Mouse (Mus musculus): ENCODE data around the gene Pom121l2. TPM values are rescaled to one million over a fixed set of nuclear protein-coding genes. Genes with fewer than 3 reads are reported as not detected.

Pom121l2 gene
- polyA plus RNA-seq (2014; fragmentation: Illumina TruSeq; extraction: RNeasy Lipid Tissue Mini Kit (QIAGEN cat#74804); ENCODE audit: low read depth, low replicate concordance): not detected

GRCm38 (mm10) chr13:21980981-21981802, at the start of gene Pom121l2:
Pom121l2 (plus strand) TSS chr13:21981194.

GRCm38 (mm10) chr13:21944926-21945740, 35.9 kb upstream of the Pom121l2 start, which contains the start of gene Zfp184:
Zfp184 (plus strand) TSS chr13:21945094.

DNA sequence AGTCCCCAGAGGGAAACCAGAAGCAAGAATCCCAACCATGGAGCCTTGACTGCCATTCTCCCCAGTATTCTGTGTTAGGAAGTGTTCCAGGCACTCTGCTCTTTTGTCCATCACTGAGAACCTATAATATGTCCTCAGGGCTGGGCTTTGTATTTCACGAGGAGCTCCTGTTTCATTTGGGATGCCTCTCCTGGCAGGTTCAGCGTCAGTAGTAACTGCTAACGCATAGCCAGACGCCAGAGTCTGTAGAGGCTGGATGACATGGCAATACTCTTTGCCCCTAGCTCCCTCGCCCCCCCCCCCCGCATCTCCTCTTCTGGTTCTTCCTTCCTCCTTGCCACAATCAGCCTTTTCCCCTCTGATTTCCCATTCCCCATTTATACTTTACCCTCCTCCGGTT, 28.6 kb downstream of the Pom121l2 start, which contains the start of gene Prss16:
Gene Prss16 (minus strand): TSS at position 101 of the 400 bp plus-strand sequence.

DNA sequence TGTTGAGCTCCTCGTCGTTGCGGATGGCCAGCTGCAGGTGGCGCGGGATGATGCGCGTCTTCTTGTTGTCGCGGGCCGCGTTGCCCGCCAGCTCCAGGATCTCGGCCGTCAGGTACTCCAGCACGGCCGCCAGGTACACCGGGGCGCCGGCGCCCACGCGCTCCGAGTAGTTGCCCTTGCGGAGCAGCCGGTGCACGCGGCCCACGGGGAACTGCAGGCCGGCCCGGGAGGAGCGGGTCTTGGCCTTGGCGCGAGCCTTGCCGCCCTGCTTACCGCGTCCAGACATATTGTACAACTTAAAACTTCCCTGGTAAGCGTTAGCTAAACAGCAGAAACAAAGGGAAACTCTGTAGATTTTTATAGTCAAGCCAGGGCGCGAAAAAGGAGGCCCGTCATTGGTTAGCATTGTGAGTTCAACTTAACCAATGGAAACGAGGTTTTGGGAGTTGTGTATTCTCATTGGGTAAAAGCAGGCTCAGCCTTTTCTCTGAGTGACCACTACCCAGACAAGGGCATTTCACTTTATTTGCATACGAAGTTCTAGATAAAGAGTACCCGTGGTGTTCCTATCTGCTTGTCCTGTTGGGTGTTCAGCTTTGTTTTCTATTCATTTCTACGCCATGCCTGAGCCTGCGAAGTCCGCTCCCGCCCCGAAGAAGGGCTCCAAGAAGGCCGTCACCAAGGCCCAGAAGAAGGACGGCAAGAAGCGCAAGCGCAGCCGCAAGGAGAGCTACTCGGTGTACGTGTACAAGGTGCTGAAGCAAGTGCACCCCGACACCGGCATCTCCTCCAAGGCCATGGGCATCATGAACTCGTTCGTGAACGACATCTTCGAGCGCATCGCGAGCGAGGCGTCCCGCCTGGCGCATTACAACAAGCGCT, 54.5 kb downstream of the Pom121l2 start, which contains the start of the genes Hist1h2ah and Hist1h2bk:
Gene Hist1h2ah (minus strand): TSS at position 302 of the 882 bp plus-strand sequence.
Gene Hist1h2bk (plus strand): TSS at position 604 of the 882 bp plus-strand sequence.

Other genes with a start within 250 kb of the Pom121l2 start
- 4.2 TPM for gene Hist1h4j, start 246.1 kb upstream of the Pom121l2 start, polyA plus RNA-seq (2014; fragmentation: Illumina TruSeq; extraction: RNeasy Lipid Tissue Mini Kit (QIAGEN cat#74804); ENCODE audit: low read depth, low replicate concordance)
- not detected for gene Hist1h4k, start 230.7 kb upstream of the Pom121l2 start, polyA plus RNA-seq (2014; fragmentation: Illumina TruSeq; extraction: RNeasy Lipid Tissue Mini Kit (QIAGEN cat#74804); ENCODE audit: low read depth, low replicate concordance)
- not detected for gene Hist1h2ak, start 227.4 kb upstream of the Pom121l2 start, polyA plus RNA-seq (2014; fragmentation: Illumina TruSeq; extraction: RNeasy Lipid Tissue Mini Kit (QIAGEN cat#74804); ENCODE audit: low read depth, low replicate concordance)
- gene Hist1h2bn, start 227.1 kb upstream of the Pom121l2 start, polyA plus RNA-seq (2014; fragmentation: Illumina TruSeq; extraction: RNeasy Lipid Tissue Mini Kit (QIAGEN cat#74804); ENCODE audit: low read depth, low replicate concordance): not detected
- gene Hist1h1b, start 200.6 kb upstream of the Pom121l2 start, polyA plus RNA-seq (2014; fragmentation: Illumina TruSeq; extraction: RNeasy Lipid Tissue Mini Kit (QIAGEN cat#74804); ENCODE audit: low read depth, low replicate concordance): not detected
- gene Hist1h3i, start 197.8 kb upstream of the Pom121l2 start, polyA plus RNA-seq (2014; fragmentation: Illumina TruSeq; extraction: RNeasy Lipid Tissue Mini Kit (QIAGEN cat#74804); ENCODE audit: low read depth, low replicate concordance): not detected
- gene Hist1h2an, start 194.0 kb upstream of the Pom121l2 start, polyA plus RNA-seq (2014; fragmentation: Illumina TruSeq; extraction: RNeasy Lipid Tissue Mini Kit (QIAGEN cat#74804); ENCODE audit: low read depth, low replicate concordance): not detected
- gene Hist1h2bp, start 193.7 kb upstream of the Pom121l2 start, polyA plus RNA-seq (2014; fragmentation: Illumina TruSeq; extraction: RNeasy Lipid Tissue Mini Kit (QIAGEN cat#74804); ENCODE audit: low read depth, low replicate concordance): not detected
- 1.1 TPM for gene Hist1h2bq, start 171.0 kb upstream of the Pom121l2 start, polyA plus RNA-seq (2014; fragmentation: Illumina TruSeq; extraction: RNeasy Lipid Tissue Mini Kit (QIAGEN cat#74804); ENCODE audit: low read depth, low replicate concordance)
- not detected for gene Hist1h2ao, start 170.7 kb upstream of the Pom121l2 start, polyA plus RNA-seq (2014; fragmentation: Illumina TruSeq; extraction: RNeasy Lipid Tissue Mini Kit (QIAGEN cat#74804); ENCODE audit: low read depth, low replicate concordance)
- not detected for gene Hist1h4m, start 169.4 kb upstream of the Pom121l2 start, polyA plus RNA-seq (2014; fragmentation: Illumina TruSeq; extraction: RNeasy Lipid Tissue Mini Kit (QIAGEN cat#74804); ENCODE audit: low read depth, low replicate concordance)
- gene Hist1h4n, start 149.0 kb upstream of the Pom121l2 start, polyA plus RNA-seq (2014; fragmentation: Illumina TruSeq; extraction: RNeasy Lipid Tissue Mini Kit (QIAGEN cat#74804); ENCODE audit: low read depth, low replicate concordance): not detected
- not detected for gene Hist1h2ap, start 147.7 kb upstream of the Pom121l2 start, polyA plus RNA-seq (2014; fragmentation: Illumina TruSeq; extraction: RNeasy Lipid Tissue Mini Kit (QIAGEN cat#74804); ENCODE audit: low read depth, low replicate concordance)
- 5.3 TPM for gene Hist1h2br, start 147.5 kb upstream of the Pom121l2 start, polyA plus RNA-seq (2014; fragmentation: Illumina TruSeq; extraction: RNeasy Lipid Tissue Mini Kit (QIAGEN cat#74804); ENCODE audit: low read depth, low replicate concordance)
- 1.9 TPM for gene Zfp184, start 36.1 kb upstream of the Pom121l2 start, polyA plus RNA-seq (2014; fragmentation: Illumina TruSeq; extraction: RNeasy Lipid Tissue Mini Kit (QIAGEN cat#74804); ENCODE audit: low read depth, low replicate concordance)
- gene Prss16, start 28.5 kb downstream of the Pom121l2 start, polyA plus RNA-seq (2014; fragmentation: Illumina TruSeq; extraction: RNeasy Lipid Tissue Mini Kit (QIAGEN cat#74804); ENCODE audit: low read depth, low replicate concordance): 1.4 TPM
- not detected for gene Hist1h2ah, start 54.4 kb downstream of the Pom121l2 start, polyA plus RNA-seq (2014; fragmentation: Illumina TruSeq; extraction: RNeasy Lipid Tissue Mini Kit (QIAGEN cat#74804); ENCODE audit: low read depth, low replicate concordance)
- gene Hist1h2bk, start 54.7 kb downstream of the Pom121l2 start, polyA plus RNA-seq (2014; fragmentation: Illumina TruSeq; extraction: RNeasy Lipid Tissue Mini Kit (QIAGEN cat#74804); ENCODE audit: low read depth, low replicate concordance): not detected
- gene Hist1h4i, start 60.2 kb downstream of the Pom121l2 start, polyA plus RNA-seq (2014; fragmentation: Illumina TruSeq; extraction: RNeasy Lipid Tissue Mini Kit (QIAGEN cat#74804); ENCODE audit: low read depth, low replicate concordance): 6.7 TPM
- gene Hist1h2ag, start 61.8 kb downstream of the Pom121l2 start, polyA plus RNA-seq (2014; fragmentation: Illumina TruSeq; extraction: RNeasy Lipid Tissue Mini Kit (QIAGEN cat#74804); ENCODE audit: low read depth, low replicate concordance): not detected
- gene Hist1h2bj, start 62.0 kb downstream of the Pom121l2 start, polyA plus RNA-seq (2014; fragmentation: Illumina TruSeq; extraction: RNeasy Lipid Tissue Mini Kit (QIAGEN cat#74804); ENCODE audit: low read depth, low replicate concordance): not detected
- not detected for gene Vmn1r188, start 103.2 kb downstream of the Pom121l2 start, polyA plus RNA-seq (2014; fragmentation: Illumina TruSeq; extraction: RNeasy Lipid Tissue Mini Kit (QIAGEN cat#74804); ENCODE audit: low read depth, low replicate concordance)
- gene Vmn1r189, start 124.6 kb downstream of the Pom121l2 start, polyA plus RNA-seq (2014; fragmentation: Illumina TruSeq; extraction: RNeasy Lipid Tissue Mini Kit (QIAGEN cat#74804); ENCODE audit: low read depth, low replicate concordance): not detected
- not detected for gene Vmn1r191, start 202.8 kb downstream of the Pom121l2 start, polyA plus RNA-seq (2014; fragmentation: Illumina TruSeq; extraction: RNeasy Lipid Tissue Mini Kit (QIAGEN cat#74804); ENCODE audit: low read depth, low replicate concordance)
- gene Vmn1r192, start 209.9 kb downstream of the Pom121l2 start, polyA plus RNA-seq (2014; fragmentation: Illumina TruSeq; extraction: RNeasy Lipid Tissue Mini Kit (QIAGEN cat#74804); ENCODE audit: low read depth, low replicate concordance): not detected
- gene Vmn1r193, start 242.0 kb downstream of the Pom121l2 start, polyA plus RNA-seq (2014; fragmentation: Illumina TruSeq; extraction: RNeasy Lipid Tissue Mini Kit (QIAGEN cat#74804); ENCODE audit: low read depth, low replicate concordance): not detected